Mouse (Mus musculus) kidney, embryonic 14.5 days (tissue): ENCODE measurements around the gene Wdr25. TPM values are rescaled to one million over a fixed set of nuclear protein-coding genes. Genes with fewer than 3 reads are reported as not detected.
"Not testable (repeated sequence)": the region's sequence is repeated elsewhere in the genome, so short reads cannot be mapped to it uniquely, and the experiment has no call there.

Experiments
- ATAC-seq: fragments of 200-750 bp; cut with Nextera tagmentation; 2 replicates; pipeline ENCODE4 v1.8.0; 2017; ENCODE audit warnings: moderate number of reproducible peaks, mild to moderate bottlenecking, moderate TSS enrichment, moderate library complexity; ENCODE audit not compliant: low FRiP score, low TSS enrichment
- H3K27ac ChIP-seq: fragments of 300-500 bp; sonication (generic); 2 replicates; pipeline ENCODE4 v1.5.1; 2014; ENCODE audit warnings: low read depth, mild to moderate bottlenecking, low read length, moderate library complexity, mixed read lengths
- H3K27me3 ChIP-seq: fragments of 300-500 bp; sonication (generic); 2 replicates; pipeline ENCODE4 v1.6.1; 2014; ENCODE audit warnings: mild to moderate bottlenecking, low read length; ENCODE audit not compliant: control insufficient read depth, insufficient read depth
- H3K36me3 ChIP-seq: fragments of 300-500 bp; sonication (generic); 2 replicates; pipeline ENCODE4 v1.6.1; 2014; ENCODE audit warnings: low read length, mixed read lengths; ENCODE audit not compliant: control insufficient read depth, insufficient read depth
- H3K4me1 ChIP-seq: fragments of 300-500 bp; sonication (generic); 2 replicates; pipeline ENCODE4 v1.6.1; 2014; ENCODE audit warnings: low read length, mixed read lengths; ENCODE audit not compliant: control insufficient read depth, insufficient read depth
- H3K4me2 ChIP-seq: fragments of 300-500 bp; sonication (generic); replicated peaks from 2 replicates; pipeline ENCODE4 v1.6.1; 2014; ENCODE audit warnings: low read depth, mild to moderate bottlenecking, low read length
- H3K4me3 ChIP-seq: fragments of 300-500 bp; sonication (generic); 2 replicates; pipeline ENCODE4 v1.5.1; 2014; ENCODE audit warnings: mild to moderate bottlenecking, low read length
- H3K9ac ChIP-seq: fragments of 300-500 bp; sonication (generic); 2 replicates; pipeline ENCODE4 v1.6.1; 2014; ENCODE audit warnings: low read depth, mild to moderate bottlenecking, low read length, moderate library complexity
- H3K9me3 ChIP-seq: fragments of 300-500 bp; sonication (generic); 2 replicates; pipeline ENCODE4 v1.6.1; 2016; ENCODE audit warnings: low read length; ENCODE audit not compliant: control insufficient read depth
- WGBS: fragments of 180-500 bp; shearing (Covaris S2); extraction: QIAGEN DNeasy Blood & Tissue Kit; methylation state at CpG from one replicate; pipeline ENCODE4 v1.1.7; 2014; 5-methylcytosine and 5-hydroxymethylcytosine counted together
- polyA plus RNA-seq: library from polyadenylated mRNA; unstranded; fragments of >200 nt; fragmentation: Nextera tagmentation; extraction: Ambion mirVana; gene quantifications from 2 replicates; pipeline ENCODE4 v1.2.1, GENCODE M21; 2014

Wdr25 gene
- 3.4 and 6.0 TPM in 2 replicates for polyA plus RNA-seq

- Histone ChIP-seq H3K4me1 (peaks cover 18% of the 10 kb centered on the region), H3K9ac (peak within 1 kb of the TSS; percentile 78), H3K9me3 (no peaks in the 10 kb centered on the region), H3K27me3 (no peaks in the 10 kb centered on the region), H3K4me3 (peak within 1 kb of the TSS; percentile 96), H3K36me3 (peaks cover 11% of the 10 kb centered on the region; the same call in 1 of the 2 replicates), H3K4me2 (peak within 1 kb of the TSS; percentile 82), H3K27ac (0 out of 2 replicates have a peak within 1 kb of the TSS, but pooled peaks have one; percentile 42)
- ATAC-seq, result peak; percentile 5; the same call in 1 of the 2 replicates
- 14% methylated on average over 12 of the region's 12 CpGs for WGBS
These were observed at the start of gene Wdr25 for GRCm38 (mm10) chr12:108892989-108893714. Gene Wdr25, plus strand, starts transcription at chr12:108893631.

DNA sequence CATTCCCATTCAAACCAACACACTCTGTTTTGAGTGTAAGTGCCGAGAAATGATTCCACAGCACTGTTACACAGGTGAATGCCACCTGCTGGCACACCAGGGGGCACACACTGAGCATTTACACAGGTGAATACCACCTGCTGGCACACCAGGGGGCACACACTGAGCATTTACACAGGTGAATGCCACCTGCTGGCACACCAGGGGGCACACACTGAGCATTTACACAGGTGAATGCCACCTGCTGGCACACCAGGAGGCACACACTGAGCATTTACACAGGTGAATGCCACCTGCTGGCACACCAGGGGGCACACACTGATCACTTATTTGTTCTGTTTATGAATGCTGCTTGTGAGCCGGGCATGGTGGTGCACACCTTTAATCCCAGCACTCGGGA lies 45.4 kb upstream of the Wdr25 start:
- H3K4me3 ChIP-seq, H3K27ac ChIP-seq, H3K9ac ChIP-seq, H3K9me3 ChIP-seq, H3K27me3 ChIP-seq, ATAC-seq, H3K4me2 ChIP-seq, H3K4me1 ChIP-seq: not testable (repeated sequence)
- WGBS, result 92% methylated on average over 3 of the region's 3 CpGs
- H3K36me3 ChIP-seq, result peaks cover 16% of the 10 kb centered on the region

DNA sequence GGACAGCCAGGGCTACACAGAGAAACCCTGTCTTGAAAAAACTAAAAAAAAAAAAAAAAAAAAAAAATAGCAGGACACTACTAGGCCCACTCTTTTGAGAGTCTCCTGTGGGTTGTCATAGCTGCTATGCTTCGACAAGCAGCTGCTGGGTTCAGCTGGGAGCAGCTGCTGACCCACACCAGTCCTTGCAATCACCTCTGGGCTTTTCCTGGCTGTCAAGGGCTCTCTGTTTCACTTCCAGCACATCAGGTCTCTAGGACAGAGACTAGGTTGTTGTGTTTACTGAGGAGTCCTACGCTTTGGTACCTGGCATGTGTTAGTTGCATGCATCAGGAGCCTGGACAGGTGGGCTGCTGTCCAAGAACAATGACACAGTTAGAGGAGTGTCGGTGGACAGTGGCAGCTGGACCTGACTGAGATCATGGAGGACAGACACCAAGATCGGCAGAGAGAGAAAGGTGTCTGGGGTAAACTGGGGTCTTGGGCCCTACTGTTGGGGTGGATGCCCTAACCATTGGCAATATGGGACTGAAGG lies 43.9 kb upstream of the Wdr25 start:
- H3K27ac ChIP-seq, result no peak overlapping the region
- H3K4me2 ChIP-seq, result no peak overlapping the region
- no peaks in the 10 kb centered on the region for H3K27me3 ChIP-seq
- H3K36me3 ChIP-seq, result peaks cover 8% of the 10 kb centered on the region; the same call in 1 of the 2 replicates
- 82% methylated on average over 4 of the region's 4 CpGs for WGBS
- no peak for ATAC-seq
- H3K9ac ChIP-seq, result no peak overlapping the region
- no peak overlapping the region for H3K4me3 ChIP-seq
- H3K9me3 ChIP-seq, result no peaks in the 10 kb centered on the region
- no peaks in the 10 kb centered on the region for H3K4me1 ChIP-seq

DNA sequence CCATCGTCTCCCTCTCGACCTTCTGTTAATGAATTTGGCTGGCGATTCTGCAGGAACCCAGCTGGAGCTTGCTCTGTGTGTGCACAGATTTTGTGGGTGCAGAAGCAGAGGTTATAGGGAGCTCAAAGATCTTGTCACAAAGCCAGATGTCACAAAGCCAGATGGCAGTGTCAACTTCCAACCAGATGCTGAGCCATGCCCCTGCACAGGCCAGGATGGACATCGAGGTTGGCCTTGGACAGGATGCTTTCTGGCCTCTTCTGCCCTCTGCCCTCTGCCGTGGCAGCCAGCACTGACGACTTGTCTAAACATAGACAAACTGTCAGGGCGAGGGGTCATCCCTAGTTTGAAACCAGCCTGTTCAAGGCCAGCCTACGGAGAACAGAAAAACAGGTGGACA lies 43.3 kb upstream of the Wdr25 start:
- 37% methylated on average over 8 of the region's 8 CpGs for WGBS
- ATAC-seq, result no peak
- Histone ChIP-seq H3K4me3 (no peak overlapping the region), H3K9ac (no peak overlapping the region), H3K36me3 (peaks cover 2% of the 10 kb centered on the region; the same call in 1 of the 2 replicates), H3K27me3 (no peaks in the 10 kb centered on the region), H3K27ac (no peak overlapping the region), H3K4me1 (no peaks in the 10 kb centered on the region), H3K9me3 (no peaks in the 10 kb centered on the region), H3K4me2 (no peak overlapping the region)

- ATAC-seq, result no peak
- Histone ChIP-seq H3K27me3 (no peaks in the 10 kb centered on the region), H3K4me1 (no peaks in the 10 kb centered on the region), H3K4me3 (no peak overlapping the region), H3K4me2 (no peak overlapping the region), H3K9ac (no peak overlapping the region), H3K9me3 (no peaks in the 10 kb centered on the region), H3K36me3 (no peaks in the 10 kb centered on the region), H3K27ac (no peak overlapping the region)
- WGBS, result 86% methylated on average over 8 of the region's 8 CpGs
These were observed 42.5 kb upstream of the Wdr25 start for GRCm38 (mm10) chr12:108850886-108851285.

DNA sequence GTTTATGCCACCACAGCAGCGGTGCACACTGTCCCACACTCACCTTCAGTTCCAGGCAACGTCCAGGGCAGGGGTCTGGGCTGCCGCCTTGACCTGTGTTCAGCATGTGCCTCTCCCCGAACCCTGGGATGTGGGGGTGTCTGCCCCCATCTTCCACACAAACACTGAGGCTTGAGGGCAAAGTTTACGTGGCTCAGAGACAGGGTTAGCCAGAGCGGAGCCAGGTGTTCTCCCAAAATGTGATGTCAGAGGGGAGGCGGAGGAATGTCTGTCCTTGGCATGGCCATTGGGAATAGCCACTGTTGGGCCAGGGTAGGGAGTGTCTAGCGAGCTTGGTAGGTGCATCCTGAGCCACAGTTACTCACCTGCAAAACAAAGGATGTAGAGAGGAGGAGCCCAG lies 40.6 kb upstream of the Wdr25 start:
- Histone ChIP-seq H3K4me3 (no peak overlapping the region), H3K27me3 (no peaks in the 10 kb centered on the region), H3K36me3 (no peaks in the 10 kb centered on the region), H3K27ac (no peak overlapping the region), H3K4me1 (0 out of 2 replicates have a peak, but pooled peaks cover 5% of the 10 kb centered on the region), H3K9ac (no peak overlapping the region), H3K4me2 (no peak overlapping the region), H3K9me3 (no peaks in the 10 kb centered on the region)
- 90% methylated on average over 8 of the region's 8 CpGs for WGBS
- no peak for ATAC-seq

- Histone ChIP-seq H3K4me2 (no peak overlapping the region), H3K27ac (no peak overlapping the region), H3K4me3 (no peak overlapping the region), H3K9me3 (no peaks in the 10 kb centered on the region), H3K36me3 (peaks cover 8% of the 10 kb centered on the region; the same call in 1 of the 2 replicates), H3K4me1 (0 out of 2 replicates have a peak, but pooled peaks cover 5% of the 10 kb centered on the region), H3K9ac (no peak overlapping the region), H3K27me3 (no peaks in the 10 kb centered on the region)
- 91% methylated on average over 10 of the region's 10 CpGs for WGBS
- ATAC-seq, result no peak
These were observed 38.4 kb upstream of the Wdr25 start for GRCm38 (mm10) chr12:108855081-108855480.

DNA sequence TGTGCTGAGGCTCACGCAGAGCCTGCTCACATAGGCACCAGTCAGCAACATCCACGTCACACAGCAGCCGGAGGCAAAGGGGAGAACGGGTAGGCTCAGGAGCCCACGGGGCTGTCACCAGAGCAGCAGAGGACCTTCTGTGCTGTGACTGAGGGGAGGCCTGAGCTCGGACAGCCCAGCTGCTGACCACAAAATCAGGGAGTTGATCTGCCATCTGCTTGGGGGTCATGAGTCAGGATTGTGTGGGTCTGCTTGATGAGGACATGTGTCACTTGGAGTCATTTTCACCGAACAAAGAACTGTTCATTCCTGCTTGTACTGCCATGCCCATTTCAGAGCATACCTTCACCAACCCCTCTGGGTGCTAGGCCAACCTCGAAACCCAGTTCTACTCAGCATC lies 37.2 kb upstream of the Wdr25 start:
- no peak overlapping the region for H3K27ac ChIP-seq
- H3K27me3 ChIP-seq, result no peaks in the 10 kb centered on the region
- 0 out of 2 replicates have a peak, but pooled peaks cover 5% of the 10 kb centered on the region for H3K4me1 ChIP-seq
- H3K4me3 ChIP-seq, result no peak overlapping the region
- H3K36me3 ChIP-seq, result peaks cover 17% of the 10 kb centered on the region
- H3K9me3 ChIP-seq, result no peaks in the 10 kb centered on the region
- no peak overlapping the region for H3K9ac ChIP-seq
- WGBS, result 82% methylated on average over 8 of the region's 8 CpGs
- no peak for ATAC-seq
- H3K4me2 ChIP-seq, result no peak overlapping the region

DNA sequence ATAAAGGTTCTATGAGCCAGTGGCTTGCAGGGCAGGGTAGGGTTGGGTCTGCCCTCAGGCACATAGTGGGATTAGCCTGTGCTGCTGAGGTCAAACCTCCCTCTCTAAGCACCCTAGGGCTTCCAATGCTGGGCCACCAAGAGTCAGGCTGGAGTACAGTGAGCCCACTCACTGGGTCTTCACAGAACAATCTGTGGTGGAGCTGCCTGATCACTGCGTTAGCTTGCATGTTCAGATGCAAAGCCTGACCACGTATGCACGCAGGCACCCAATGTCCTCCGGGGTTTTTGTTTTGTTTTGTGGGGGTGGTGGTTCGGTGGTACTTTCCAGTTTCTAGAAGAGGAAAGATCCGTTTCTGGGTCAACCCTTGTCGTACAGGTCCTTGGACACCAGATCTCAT lies 36.3 kb upstream of the Wdr25 start:
- H3K27me3 ChIP-seq, result no peaks in the 10 kb centered on the region
- peaks cover 26% of the 10 kb centered on the region for H3K36me3 ChIP-seq
- no peak overlapping the region for H3K4me2 ChIP-seq
- H3K9ac ChIP-seq, result no peak overlapping the region
- H3K9me3 ChIP-seq, result no peaks in the 10 kb centered on the region
- peak overlapping the region; percentile 25; the same call in 1 of the 2 replicates for H3K27ac ChIP-seq
- 74% methylated on average over 7 of the region's 7 CpGs for WGBS
- ATAC-seq, result no peak
- 0 out of 2 replicates have a peak, but pooled peaks cover 5% of the 10 kb centered on the region for H3K4me1 ChIP-seq
- H3K4me3 ChIP-seq, result no peak overlapping the region
